Mouse (Mus musculus) bone marrow macrophage, adult 2 months (primary cell): ENCODE data around the gene Tapbpl.

Experiments
- CTCF ChIP-seq: IDR thresholded peaks from 2 replicates; pipeline ENCODE4 v1.5.1; 2012; ENCODE audit warnings: low read depth, mild to moderate bottlenecking, low read length, moderate library complexity
- POLR2A ChIP-seq: IDR thresholded peaks from 2 replicates; pipeline ENCODE4 v1.6.1; 2012; ENCODE audit warnings: mild to moderate bottlenecking, low read depth, low read length, borderline replicate concordance

DNA sequence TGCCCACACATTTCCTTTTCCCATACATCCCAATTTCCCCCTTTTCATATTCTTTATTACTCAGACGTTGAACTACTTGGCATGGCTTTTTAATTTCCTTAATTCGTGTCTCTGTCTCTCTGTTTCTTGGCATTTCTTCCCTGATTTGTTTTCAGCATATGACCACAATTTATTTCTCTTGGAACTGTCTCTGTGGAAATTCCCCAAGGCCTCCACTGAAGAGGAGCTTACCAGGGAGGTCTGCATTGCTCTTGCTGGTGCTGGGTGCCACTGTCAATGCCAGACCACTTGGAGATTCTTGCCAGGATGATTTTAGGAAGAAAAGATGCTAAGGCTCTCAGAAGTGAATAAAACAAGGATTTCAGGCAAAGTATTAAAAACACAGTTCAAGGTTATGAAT, 19.0 kb downstream of the Tapbpl start:
- TF ChIP-seq CTCF (no peak), POLR2A (no peak)
